Mouse (Mus musculus): ENCODE results near the gene Hnrnph1. TPM values are rescaled to one million over a fixed set of nuclear protein-coding genes. Genes with fewer than 3 reads are reported as not detected.

The Hnrnph1 gene
- polyA plus RNA-seq (2012; rRNA removed): 1,227 and 1,800 TPM in 2 replicates

GRCm38 (mm10) chr11:50376911-50377891 lies at the start of gene Hnrnph1:
TSS of gene Hnrnph1 (plus strand) at chr11:50376990.

GRCm38 (mm10) chr11:50354162-50354561 lies 22.6 kb upstream of the Hnrnph1 start, which contains the start of gene Cby3:
TSS of gene Cby3 (plus strand) at chr11:50354462.

GRCm38 (mm10) chr11:50430277-50431133 lies 53.7 kb downstream of the Hnrnph1 start, which contains the start of gene Rufy1:
TSS of gene Rufy1 (minus strand) at chr11:50431125.

Other genes with a start within 250 kb of the Hnrnph1 start
- gene Tbc1d9b, start 245.6 kb upstream of the Hnrnph1 start, polyA plus RNA-seq (2012; rRNA removed): 29.0 and 34.0 TPM in 2 replicates
- gene Mrnip, start 202.5 kb upstream of the Hnrnph1 start, polyA plus RNA-seq (2012; rRNA removed): 18.4 and 24.0 TPM in 2 replicates
- 92.0 and 94.5 TPM in 2 replicates for gene Sqstm1, start 166.2 kb upstream of the Hnrnph1 start, polyA plus RNA-seq (2012; rRNA removed)
- gene Mgat4b, start 166.1 kb upstream of the Hnrnph1 start, polyA plus RNA-seq (2012; rRNA removed): 36.3 and 46.3 TPM in 2 replicates
- gene Ltc4s, start 138.4 kb upstream of the Hnrnph1 start, polyA plus RNA-seq (2012; rRNA removed): 0.94 and 1.5 TPM in 2 replicates
- 13.2 and 20.3 TPM in 2 replicates for gene Maml1, start 84.7 kb upstream of the Hnrnph1 start, polyA plus RNA-seq (2012; rRNA removed)
- 332 and 649 TPM in 2 replicates for gene Canx, start 51.3 kb upstream of the Hnrnph1 start, polyA plus RNA-seq (2012; rRNA removed)
- 0.13 TPM in 1 of 2 replicates, not detected in the other for gene Cby3, start 22.5 kb upstream of the Hnrnph1 start, polyA plus RNA-seq (2012; rRNA removed)
- 20.2 and 30.0 TPM in 2 replicates for gene Rufy1, start 54.1 kb downstream of the Hnrnph1 start, polyA plus RNA-seq (2012; rRNA removed)
- gene Adamts2, start 225.1 kb downstream of the Hnrnph1 start, polyA plus RNA-seq (2012; rRNA removed): 2.3 and 4.7 TPM in 2 replicates